Mouse (Mus musculus) thymus, adult 2 months (tissue): ENCODE results near the gene Xpc.

Experiments used
- CTCF ChIP-seq: fragments of 200-500 bp; IDR thresholded peaks from 2 replicates; pipeline ENCODE4 v1.5.1; 2012; ENCODE audit warnings: mild to moderate bottlenecking, control low read depth, low read length, moderate library complexity, borderline replicate concordance; ENCODE audit not compliant: control insufficient read depth, poor library complexity, insufficient read depth; ENCODE audit errors: extremely low read depth
- POLR2A ChIP-seq: fragments of 200-500 bp; IDR thresholded peaks from 2 replicates; pipeline ENCODE4 v1.6.1; 2012; ENCODE audit warnings: mild to moderate bottlenecking, low read length, control low read depth, moderate library complexity; ENCODE audit not compliant: control insufficient read depth, poor library complexity, insufficient read depth; ENCODE audit errors: extremely low read depth

- TF ChIP-seq CTCF (no peak), POLR2A (no peak)
Measured at GRCm38 (mm10) chr6:91528265-91528664, 12.6 kb upstream of the Xpc start.
